Mouse (Mus musculus) liver, embryonic 15.5 days (tissue): ENCODE results near the gene Zdhhc1. TPM values are rescaled to one million over a fixed set of nuclear protein-coding genes. Genes with fewer than 3 reads are reported as not detected.

Experiments
- ATAC-seq: fragments of 200-750 bp; cut with Nextera tagmentation; 2 replicates; pipeline ENCODE4 v1.8.0; 2017; ENCODE audit warnings: moderate number of reproducible peaks, mild to moderate bottlenecking, moderate library complexity; ENCODE audit not compliant: insufficient read depth
- H3K27ac ChIP-seq: fragments of 300-500 bp; sonication (generic); replicated peaks from 2 replicates; pipeline ENCODE4 v1.5.1; 2015; ENCODE audit warnings: mild to moderate bottlenecking, inconsistent platforms
- H3K27me3 ChIP-seq: fragments of 300-500 bp; sonication (generic); 2 replicates; pipeline ENCODE4 v1.6.1; 2015; ENCODE audit warnings: mild to moderate bottlenecking, inconsistent platforms
- H3K36me3 ChIP-seq: fragments of 300-500 bp; sonication (generic); replicated peaks from 2 replicates; pipeline ENCODE4 v1.6.1; 2015; ENCODE audit warnings: moderate library complexity, mild to moderate bottlenecking, inconsistent platforms
- H3K4me1 ChIP-seq: fragments of 300-500 bp; sonication (generic); replicated peaks from 2 replicates; pipeline ENCODE4 v1.6.1; 2015; ENCODE audit warnings: inconsistent platforms
- H3K4me2 ChIP-seq: fragments of 300-500 bp; sonication (generic); 2 replicates; pipeline ENCODE4 v1.6.1; 2015; ENCODE audit warnings: moderate library complexity, mild to moderate bottlenecking, inconsistent platforms
- H3K4me3 ChIP-seq: fragments of 300-500 bp; sonication (generic); replicated peaks from 2 replicates; pipeline ENCODE4 v1.5.1; 2015; ENCODE audit warnings: mild to moderate bottlenecking, inconsistent platforms
- H3K9ac ChIP-seq: fragments of 300-500 bp; sonication (generic); 2 replicates; pipeline ENCODE4 v1.6.1; 2015; ENCODE audit warnings: moderate library complexity, mild to moderate bottlenecking, inconsistent platforms
- H3K9me3 ChIP-seq: fragments of 300-500 bp; sonication (generic); replicated peaks from 2 replicates; pipeline ENCODE4 v1.6.1; 2016; ENCODE audit warnings: inconsistent platforms
- WGBS: fragments of 180-500 bp; shearing (Covaris S2); methylation state at CpG from one replicate; pipeline ENCODE4 v1.1.7; 2015; ENCODE audit warnings: mixed read lengths; ENCODE audit not compliant: insufficient replicate concordance; 5-methylcytosine and 5-hydroxymethylcytosine counted together
- polyA plus RNA-seq: library from polyadenylated mRNA; unstranded; fragments of >200 nt; fragmentation: Nextera tagmentation; extraction: Ambion mirVana; gene quantifications from 2 replicates; pipeline ENCODE4 v1.2.1, GENCODE M21; 2015

Gene Zdhhc1
- polyA plus RNA-seq, 1 experiment from 2014 or later, result 1.9 TPM

GRCm38 (mm10) chr8:105494566-105494965 is 2.1 kb downstream of the Zdhhc1 start:
- Histone ChIP-seq H3K9me3 (no peaks in the 10 kb centered on the region), H3K36me3 (no peaks in the 10 kb centered on the region), H3K4me1 (peaks cover 32% of the 10 kb centered on the region), H3K27ac (no peak overlapping the region), H3K27me3 (peaks cover 27% of the 10 kb centered on the region), H3K4me2 (no peak overlapping the region), H3K9ac (no peak overlapping the region), H3K4me3 (no peak overlapping the region)
- WGBS, result 64% methylated on average over 3 of the region's 3 CpGs
- no peak for ATAC-seq

DNA sequence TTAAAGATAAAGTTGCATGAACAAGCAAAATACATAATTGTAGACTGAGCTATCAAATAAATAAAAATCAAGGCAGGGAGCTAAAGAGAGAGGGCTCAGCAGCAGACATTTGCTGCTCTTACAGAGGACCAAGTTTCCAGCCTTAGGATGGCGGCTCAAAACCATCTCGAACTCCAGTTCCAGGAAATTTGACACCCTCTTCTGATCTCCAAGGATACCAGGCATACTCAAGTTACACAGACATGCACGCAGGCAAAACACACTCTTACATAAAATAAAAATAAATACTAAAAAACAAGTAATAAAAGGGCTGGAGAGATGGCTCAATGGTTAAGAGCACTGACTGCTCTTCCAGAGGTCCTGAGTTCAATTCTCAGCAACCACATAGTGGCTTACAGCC is 3.2 kb downstream of the Zdhhc1 start:
- no peak overlapping the region for H3K9ac ChIP-seq
- ATAC-seq, result no peak
- H3K27ac ChIP-seq, result no peak overlapping the region
- H3K4me2 ChIP-seq, result no peak overlapping the region
- H3K9me3 ChIP-seq, result no peaks in the 10 kb centered on the region
- WGBS, result 71% methylated on average over 3 of the region's 3 CpGs
- H3K4me1 ChIP-seq, result peaks cover 32% of the 10 kb centered on the region
- H3K36me3 ChIP-seq, result no peaks in the 10 kb centered on the region
- H3K27me3 ChIP-seq, result peaks cover 27% of the 10 kb centered on the region
- no peak overlapping the region for H3K4me3 ChIP-seq

GRCm38 (mm10) chr8:105489281-105489680 is 7.4 kb downstream of the Zdhhc1 start:
- Histone ChIP-seq H3K9me3 (no peaks in the 10 kb centered on the region), H3K9ac (no peak overlapping the region), H3K27ac (no peak overlapping the region), H3K4me1 (peaks cover 15% of the 10 kb centered on the region; the same call in 1 of the 2 replicates), H3K27me3 (no peaks in the 10 kb centered on the region), H3K4me3 (no peak overlapping the region), H3K4me2 (no peak overlapping the region), H3K36me3 (no peaks in the 10 kb centered on the region)
- ATAC-seq, result no peak
- WGBS, result 28% methylated on average over 1 of the region's 1 CpGs

DNA sequence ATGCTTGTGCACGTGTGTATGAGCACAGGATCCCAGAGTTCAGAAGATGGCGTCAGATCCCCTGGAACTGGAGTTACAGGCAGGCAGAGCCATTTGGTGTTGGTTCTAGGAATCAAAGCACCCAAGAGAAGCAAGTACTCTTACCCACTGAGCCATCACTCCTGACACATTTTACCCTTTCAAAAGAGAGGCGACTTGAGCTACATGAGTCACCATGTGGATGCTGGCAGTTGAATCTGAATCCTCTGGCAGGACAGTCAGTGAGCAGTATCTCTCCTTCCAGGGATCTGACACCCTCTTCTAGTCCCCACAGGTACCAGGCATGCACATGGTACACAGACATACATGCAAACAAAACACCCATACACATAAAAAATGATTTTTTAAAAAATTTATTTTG is 8.6 kb downstream of the Zdhhc1 start:
- Histone ChIP-seq H3K27ac (no peak overlapping the region), H3K4me1 (peaks cover 15% of the 10 kb centered on the region; the same call in 1 of the 2 replicates), H3K4me3 (no peak overlapping the region), H3K9me3 (no peaks in the 10 kb centered on the region), H3K27me3 (no peaks in the 10 kb centered on the region), H3K36me3 (no peaks in the 10 kb centered on the region), H3K9ac (no peak overlapping the region), H3K4me2 (no peak overlapping the region)
- 56% methylated on average over 3 of the region's 3 CpGs for WGBS
- ATAC-seq, result no peak

DNA sequence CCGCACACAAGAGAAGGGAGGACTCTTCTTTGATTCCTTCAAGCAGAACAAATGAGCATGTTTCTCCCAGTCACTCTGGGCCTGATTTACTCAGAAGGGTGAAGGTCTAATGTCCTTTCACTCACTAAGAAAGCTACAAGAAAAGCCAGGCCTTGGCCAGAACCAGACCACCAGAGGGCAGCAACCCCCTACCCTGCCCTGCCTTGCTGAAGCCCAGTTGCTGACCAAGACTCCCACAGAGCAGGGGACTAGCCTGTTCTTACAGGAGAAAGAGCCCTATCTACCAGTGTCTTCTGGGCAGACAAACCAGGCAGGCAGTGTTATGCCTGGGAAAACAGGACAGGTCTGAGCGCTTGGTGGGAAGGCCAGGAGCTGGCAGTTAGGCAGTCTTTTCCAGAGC is 12.3 kb downstream of the Zdhhc1 start:
- Histone ChIP-seq H3K27me3 (peaks cover 6% of the 10 kb centered on the region; the same call in 1 of the 2 replicates), H3K4me2 (no peak overlapping the region), H3K9ac (no peak overlapping the region), H3K27ac (no peak overlapping the region), H3K36me3 (no peaks in the 10 kb centered on the region), H3K9me3 (no peaks in the 10 kb centered on the region), H3K4me3 (no peak overlapping the region), H3K4me1 (no peaks in the 10 kb centered on the region)
- ATAC-seq, result no peak
- WGBS, result 65% methylated on average over 2 of the region's 2 CpGs

GRCm38 (mm10) chr8:105484030-105484368 is 12.7 kb downstream of the Zdhhc1 start:
- H3K9ac ChIP-seq, result no peak overlapping the region
- H3K4me2 ChIP-seq, result no peak overlapping the region
- 67% methylated on average over 3 of the region's 3 CpGs for WGBS
- no peaks in the 10 kb centered on the region for H3K9me3 ChIP-seq
- H3K4me1 ChIP-seq, result no peaks in the 10 kb centered on the region
- peaks cover 9% of the 10 kb centered on the region; the same call in 1 of the 2 replicates for H3K27me3 ChIP-seq
- no peak overlapping the region for H3K27ac ChIP-seq
- H3K36me3 ChIP-seq, result no peaks in the 10 kb centered on the region
- ATAC-seq, result no peak
- no peak overlapping the region for H3K4me3 ChIP-seq

DNA sequence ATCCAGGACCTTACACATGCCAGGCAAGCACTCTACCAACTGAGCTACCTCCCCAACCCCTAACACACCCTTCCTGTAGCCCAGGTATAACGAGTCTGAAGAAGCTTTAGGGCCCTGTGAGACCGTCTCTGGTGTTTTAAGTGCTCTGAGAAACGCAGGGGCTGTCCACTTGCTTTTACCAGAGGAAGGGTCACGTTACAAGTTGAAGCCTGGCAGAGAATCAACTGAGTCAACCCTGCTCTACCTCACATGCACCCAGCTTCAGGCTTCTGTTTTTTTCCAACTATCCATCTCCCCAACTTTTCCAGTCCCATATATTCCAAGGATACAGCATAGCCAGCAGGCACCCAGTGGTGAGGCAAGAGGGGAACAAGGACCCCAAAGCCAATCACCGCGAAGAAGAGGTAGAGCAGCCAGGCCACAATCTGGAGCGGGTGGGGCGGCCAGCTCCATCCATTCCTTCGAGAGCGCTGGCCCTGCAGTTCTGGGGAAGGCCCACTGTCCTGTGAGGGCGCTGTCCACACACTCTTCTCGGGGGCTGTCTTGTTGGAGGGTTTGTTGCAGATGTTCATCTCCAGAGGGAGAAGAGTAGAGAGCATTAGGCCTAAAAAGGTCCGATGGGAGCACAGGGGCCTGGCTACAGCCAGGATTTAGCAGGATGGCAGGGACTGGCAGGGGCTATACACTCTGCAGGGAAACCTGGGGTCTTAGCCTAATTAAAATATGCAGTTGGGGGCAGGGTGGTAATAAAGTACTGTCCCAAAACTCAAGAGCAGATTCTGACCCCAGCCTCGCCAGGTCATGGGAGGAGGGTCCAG is 13.3 kb downstream of the Zdhhc1 start:
- WGBS, result 52% methylated on average over 14 of the region's 14 CpGs
- no peak overlapping the region for H3K4me3 ChIP-seq
- no peak for ATAC-seq

GRCm38 (mm10) chr8:105482123-105482522 is 14.6 kb downstream of the Zdhhc1 start:
- WGBS, result 78% methylated on average over 8 of the region's 8 CpGs
- no peak overlapping the region for H3K4me3 ChIP-seq

More for the DNA sequence above, 13.3 kb downstream of the Zdhhc1 start:
- H3K36me3 ChIP-seq, result no peaks in the 10 kb centered on the region
- no peaks in the 10 kb centered on the region for H3K4me1 ChIP-seq
- no peak overlapping the region for H3K27ac ChIP-seq
- no peak overlapping the region for H3K9ac ChIP-seq
- no peak overlapping the region for H3K4me2 ChIP-seq
- peaks cover 15% of the 10 kb centered on the region; the same call in 1 of the 2 replicates for H3K27me3 ChIP-seq
- H3K9me3 ChIP-seq, result no peaks in the 10 kb centered on the region

GRCm38 (mm10) chr8:105481453-105481852 is 15.2 kb downstream of the Zdhhc1 start:
- Histone ChIP-seq H3K9me3 (no peaks in the 10 kb centered on the region), H3K27me3 (peaks cover 30% of the 10 kb centered on the region), H3K4me2 (no peak overlapping the region), H3K4me3 (no peak overlapping the region), H3K36me3 (no peaks in the 10 kb centered on the region), H3K9ac (no peak overlapping the region), H3K4me1 (0 out of 2 replicates have a peak, but pooled peaks cover 5% of the 10 kb centered on the region), H3K27ac (no peak overlapping the region)
- no peak for ATAC-seq
- 63% methylated on average over 6 of the region's 6 CpGs for WGBS

More at GRCm38 (mm10) chr8:105482123-105482522, 14.6 kb downstream of the Zdhhc1 start:
- H3K4me1 ChIP-seq, result no peaks in the 10 kb centered on the region
- H3K9ac ChIP-seq, result no peak overlapping the region
- no peak overlapping the region for H3K4me2 ChIP-seq
- H3K27me3 ChIP-seq, result peaks cover 25% of the 10 kb centered on the region
- no peak overlapping the region for H3K27ac ChIP-seq
- H3K9me3 ChIP-seq, result no peaks in the 10 kb centered on the region
- no peaks in the 10 kb centered on the region for H3K36me3 ChIP-seq
- no peak for ATAC-seq

DNA sequence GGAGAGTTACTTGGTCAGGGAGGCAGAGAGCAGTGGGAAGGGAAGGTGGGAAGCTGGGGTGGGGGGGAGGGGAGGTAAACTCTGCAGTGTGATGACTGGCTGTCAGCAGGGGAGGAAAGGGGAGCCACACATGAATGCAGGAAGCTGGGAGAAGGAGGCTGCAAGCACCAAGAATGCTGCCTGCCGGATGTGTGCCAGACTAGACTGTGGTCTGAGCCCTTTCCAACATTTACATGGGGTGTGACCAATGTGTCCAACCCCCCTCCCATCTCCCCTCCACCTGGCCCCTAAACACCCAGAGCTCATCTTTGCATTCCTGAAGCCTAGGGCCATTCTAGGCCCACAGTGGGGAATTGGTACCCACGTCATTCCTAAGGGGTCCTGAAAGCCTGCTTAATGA is 15.7 kb downstream of the Zdhhc1 start:
- H3K36me3 ChIP-seq, result no peaks in the 10 kb centered on the region
- whole genome bisulfite sequencing, result 24% methylated on average over 2 of the region's 2 CpGs
- no peak overlapping the region for H3K4me3 ChIP-seq
- H3K4me1 ChIP-seq, result 0 out of 2 replicates have a peak, but pooled peaks cover 5% of the 10 kb centered on the region
- peaks cover 34% of the 10 kb centered on the region for H3K27me3 ChIP-seq
- H3K4me2 ChIP-seq, result no peak overlapping the region
- no peak overlapping the region for H3K27ac ChIP-seq
- H3K9me3 ChIP-seq, result no peaks in the 10 kb centered on the region
- no peak for ATAC-seq
- no peak overlapping the region for H3K9ac ChIP-seq

DNA sequence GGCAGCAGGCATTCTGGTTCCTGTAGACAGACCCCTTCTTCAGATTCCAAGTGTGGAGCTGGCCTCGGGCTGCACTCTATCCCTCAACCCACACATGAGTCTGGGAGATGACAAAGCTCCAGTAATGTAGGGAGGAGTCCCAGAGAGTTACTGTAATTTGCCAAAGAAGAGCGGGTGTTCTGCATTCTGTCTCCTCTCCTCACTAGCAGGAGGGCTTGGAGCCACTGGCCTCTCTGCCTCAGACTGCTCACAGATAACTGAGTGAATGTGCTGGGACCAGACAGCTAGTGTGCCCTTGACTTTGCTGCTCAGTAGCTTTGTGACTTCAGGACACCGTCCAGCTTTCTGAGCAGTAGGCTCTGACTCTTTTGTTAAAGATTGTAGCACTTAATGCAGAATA is 18.9 kb downstream of the Zdhhc1 start:
- Histone ChIP-seq H3K36me3 (no peaks in the 10 kb centered on the region), H3K9ac (no peak overlapping the region), H3K4me1 (peaks cover 25% of the 10 kb centered on the region), H3K4me2 (no peak overlapping the region), H3K27ac (no peak overlapping the region), H3K4me3 (no peak overlapping the region), H3K9me3 (no peaks in the 10 kb centered on the region), H3K27me3 (peaks cover 66% of the 10 kb centered on the region)
- no peak for ATAC-seq
- WGBS, result 69% methylated on average over 3 of the region's 3 CpGs
